ENCODE assay signal across 14 mouse cellular contexts in the genomic region with DNA sequence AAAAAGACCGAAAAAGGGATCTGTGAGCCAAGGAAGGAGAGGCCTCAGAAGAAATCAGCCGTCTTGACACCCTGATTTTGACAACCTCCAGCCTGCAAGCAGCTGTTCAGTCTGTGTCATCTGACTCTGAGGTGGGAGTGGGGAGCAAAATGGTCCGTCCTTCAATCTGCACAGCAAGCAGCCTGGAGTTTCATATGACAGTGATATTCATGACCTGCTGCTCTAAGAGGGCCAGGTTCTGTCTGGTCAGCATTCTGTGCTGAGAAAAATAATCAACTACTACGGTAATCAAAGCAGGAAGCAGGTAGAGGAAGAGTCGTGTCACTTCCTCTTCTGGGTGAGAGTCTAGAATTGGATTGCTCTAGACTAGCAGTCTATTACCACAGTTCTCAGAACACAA. TPM values are rescaled to one million over a fixed set of nuclear protein-coding genes. Genes with fewer than 3 reads are reported as not detected.
DNase-seq lines count a peak whose midpoint lies in the region; ATAC-seq and TF ChIP-seq lines count a peak whose summit lies in the region.
"Had no signal": no experiment of that assay in that cellular context is flagged by ENCODE, and none has a peak within 500 bp of the region (broad histone marks: within the 10 kb centered on the region; RNA-seq: fewer than 3 reads in every experiment).

No protein-coding gene starts in this region.

- peak overlapping the region; percentile 53; the same call in 1 of the 2 replicates for H3K9ac ChIP-seq in liver, postnatal 0 days (replicated peaks)
- H3K9ac ChIP-seq: heart, embryonic 13.5 days had no signal

- no peak overlapping the region for H3K4me3 ChIP-seq in liver, postnatal 0 days (ENCODE audit: low read depth, low read length)
- no peak overlapping the region for H3K4me3 ChIP-seq in forebrain, embryonic 10.5 days
- H3K4me3 ChIP-seq: heart, embryonic 13.5 days; left cerebral cortex, adult 2 months had no signal

- no peak for ATAC-seq in liver, postnatal 0 days
- ATAC-seq: intestine, postnatal 0 days had no signal

- no peaks in the 10 kb centered on the region for H3K36me3 ChIP-seq in liver, postnatal 0 days (replicated peaks; ENCODE audit: insufficient read depth, low read length)
- no peaks in the 10 kb centered on the region for H3K36me3 ChIP-seq in forebrain, embryonic 10.5 days (replicated peaks)
- H3K36me3 ChIP-seq: G1E; heart, embryonic 13.5 days had no signal

- peak overlapping the region; percentile 98 for H3K27ac ChIP-seq in liver, postnatal 0 days (ENCODE audit: low read depth)
- H3K27ac ChIP-seq in forebrain, embryonic 10.5 days = no peak overlapping the region
- H3K27ac ChIP-seq: heart, embryonic 13.5 days; left cerebral cortex, adult 2 months had no signal

- TF ChIP-seq CTCF in liver, postnatal 0 days (IDR thresholded peaks at IDR 0.05; ENCODE audit: low read depth) = no peak

- WGBS in liver, postnatal 0 days (ENCODE audit: insufficient replicate concordance) = 31% methylated on average over 5 of the region's 5 CpGs
- WGBS in forebrain, embryonic 10.5 days = 83% methylated on average over 5 of the region's 5 CpGs

- TF ChIP-seq EP300 in liver, postnatal 0 days (IDR thresholded peaks at IDR 0.05; ENCODE audit: low read depth) = no peak; the same call in 1 of the 2 replicates

- no peaks in the 10 kb centered on the region for H3K27me3 ChIP-seq in liver, postnatal 0 days (ENCODE audit: insufficient read depth, low read length)
- peaks cover 12% of the 10 kb centered on the region; the same call in 1 of the 2 replicates for H3K27me3 ChIP-seq in forebrain, embryonic 10.5 days (ENCODE audit: poor library complexity, severe bottlenecking)

- H3K4me2 ChIP-seq in liver, postnatal 0 days (ENCODE audit: low read depth, low read length) = peak overlapping the region; percentile 47
- H3K4me2 ChIP-seq: heart, embryonic 13.5 days; midbrain, embryonic 11.5 days had no signal

- peak; percentile 35 to 36 for DNase-seq in kidney, postnatal 4 days
- DNase-seq in kidney, adult 9 months = no peak
- DNase-seq in CD4-positive helper T cell, adult 2 months (ENCODE audit: low read depth, low spot score) = peak; percentile 63
- peak; percentile 28 for DNase-seq in T-cell, adult 2 months (ENCODE audit: low spot score)
- no peak for DNase-seq in liver, postnatal 0 days
- no peak for DNase-seq in forebrain, embryonic 10.5 days (ENCODE audit: extremely low spot score, low spot score)
- no peak for DNase-seq in MN1 (ENCODE audit: low spot score)
- DNase-seq: adrenal gland, adult 2 months; cerebellum, adult 9-10 months had no signal

- H3K4me1 ChIP-seq in liver, postnatal 0 days (ENCODE audit: insufficient read depth) = peaks cover 69% of the 10 kb centered on the region
- H3K4me1 ChIP-seq in forebrain, embryonic 10.5 days = peaks cover 37% of the 10 kb centered on the region

- H3K9me3 ChIP-seq in liver, postnatal 0 days (ENCODE audit: low read length) = no peaks in the 10 kb centered on the region
- H3K9me3 ChIP-seq in forebrain, embryonic 10.5 days = no peaks in the 10 kb centered on the region
- H3K9me3 ChIP-seq: G1E; heart, embryonic 13.5 days had no signal

RNA-seq across cellular contexts. Expression of a gene that starts 1.1 kb away (rescaled TPM):
- 285 and 286 TPM in 2 replicates for polyA plus RNA-seq in liver, postnatal 0 days (2015; fragmentation: Nextera tagmentation; extraction: Ambion mirVana)
- polyA plus RNA-seq in forebrain, embryonic 10.5 days (2016; fragmentation: Nextera tagmentation; extraction: Ambion mirVana) = 31.9 and 32.8 TPM in 2 replicates

Comparison
In these comparisons a context has a peak if more than half of its experiments do, and no peak if none do; other contexts are left out.
1. DNase-seq: peak in kidney, postnatal 4 days (2 of 2), CD4-positive helper T cell, adult 2 months (single experiment) and T-cell, adult 2 months (single experiment); none in kidney, adult 9 months (single experiment), liver, postnatal 0 days (single experiment), forebrain, embryonic 10.5 days (single experiment) and MN1 (single experiment).